Mouse (Mus musculus): ENCODE results near the gene Alg3. TPM values are rescaled to one million over a fixed set of nuclear protein-coding genes. Genes with fewer than 3 reads are reported as not detected.

Alg3 gene
- 5.3 TPM for polyA plus RNA-seq (2014; fragmentation: Illumina TruSeq; extraction: RNeasy Lipid Tissue Mini Kit (QIAGEN cat#74804); ENCODE audit: low read depth, low replicate concordance)

GRCm38 (mm10) chr16:20611357-20612227, at the start of gene Alg3, which contains the start of the genes Eef1akmt4 and Gm49333:
TSS of gene Alg3 (minus strand) at chr16:20611735.
TSS of gene Eef1akmt4 (plus strand) at chr16:20611593.
TSS of gene Gm49333 (plus strand) at chr16:20611610.

GRCm38 (mm10) chr16:20651076-20651946, 39.8 kb upstream of the Alg3 start, which contains the start of gene Psmd2:
TSS of gene Psmd2 (plus strand) at chr16:20651652.

GRCm38 (mm10) chr16:20629731-20630634, 18.4 kb upstream of the Alg3 start, which contains the start of gene Ece2:
TSS of gene Ece2 (plus strand) at chr16:20629828.

GRCm38 (mm10) chr16:20621191-20621990, 9.9 kb upstream of the Alg3 start, which contains the start of gene Camk2n2:
TSS of gene Camk2n2 (minus strand) at chr16:20621287.

GRCm38 (mm10) chr16:20589366-20589938, 22.1 kb downstream of the Alg3 start, which contains the start of gene Vwa5b2:
TSS of gene Vwa5b2 (plus strand) at chr16:20589471.

Other genes with a start within 250 kb of the Alg3 start
- gene Abcc5, start 185.3 kb downstream of the Alg3 start, polyA plus RNA-seq (2014; fragmentation: Illumina TruSeq; extraction: RNeasy Lipid Tissue Mini Kit (QIAGEN cat#74804); ENCODE audit: low read depth, low replicate concordance) = 17.0 TPM
- gene Eif2b5, start 112.9 kb downstream of the Alg3 start, polyA plus RNA-seq (2014; fragmentation: Illumina TruSeq; extraction: RNeasy Lipid Tissue Mini Kit (QIAGEN cat#74804); ENCODE audit: low read depth, low replicate concordance) = 21.4 TPM
- 4.9 TPM for gene Dvl3, start 94.8 kb downstream of the Alg3 start, polyA plus RNA-seq (2014; fragmentation: Illumina TruSeq; extraction: RNeasy Lipid Tissue Mini Kit (QIAGEN cat#74804); ENCODE audit: low read depth, low replicate concordance)
- gene Ap2m1, start 76.3 kb downstream of the Alg3 start, polyA plus RNA-seq (2014; fragmentation: Illumina TruSeq; extraction: RNeasy Lipid Tissue Mini Kit (QIAGEN cat#74804); ENCODE audit: low read depth, low replicate concordance) = 44.8 TPM
- gene Abcf3, start 63.2 kb downstream of the Alg3 start, polyA plus RNA-seq (2014; fragmentation: Illumina TruSeq; extraction: RNeasy Lipid Tissue Mini Kit (QIAGEN cat#74804); ENCODE audit: low read depth, low replicate concordance) = 25.1 TPM
- gene Vwa5b2, start 22.3 kb downstream of the Alg3 start, polyA plus RNA-seq (2014; fragmentation: Illumina TruSeq; extraction: RNeasy Lipid Tissue Mini Kit (QIAGEN cat#74804); ENCODE audit: low read depth, low replicate concordance) = not detected
- gene Eef1akmt4, start 142 bp downstream of the Alg3 start, polyA plus RNA-seq (2014; fragmentation: Illumina TruSeq; extraction: RNeasy Lipid Tissue Mini Kit (QIAGEN cat#74804); ENCODE audit: low read depth, low replicate concordance) = 0.52 TPM
- gene Gm49333, start 125 bp downstream of the Alg3 start, polyA plus RNA-seq (2014; fragmentation: Illumina TruSeq; extraction: RNeasy Lipid Tissue Mini Kit (QIAGEN cat#74804); ENCODE audit: low read depth, low replicate concordance) = not detected
- 1.9 TPM for gene Camk2n2, start 9.6 kb upstream of the Alg3 start, polyA plus RNA-seq (2014; fragmentation: Illumina TruSeq; extraction: RNeasy Lipid Tissue Mini Kit (QIAGEN cat#74804); ENCODE audit: low read depth, low replicate concordance)
- gene Ece2, start 18.1 kb upstream of the Alg3 start, polyA plus RNA-seq (2014; fragmentation: Illumina TruSeq; extraction: RNeasy Lipid Tissue Mini Kit (QIAGEN cat#74804); ENCODE audit: low read depth, low replicate concordance) = 0.13 TPM
- 163 TPM for gene Psmd2, start 39.9 kb upstream of the Alg3 start, polyA plus RNA-seq (2014; fragmentation: Illumina TruSeq; extraction: RNeasy Lipid Tissue Mini Kit (QIAGEN cat#74804); ENCODE audit: low read depth, low replicate concordance)
- gene Eif4g1, start 56.6 kb upstream of the Alg3 start, polyA plus RNA-seq (2014; fragmentation: Illumina TruSeq; extraction: RNeasy Lipid Tissue Mini Kit (QIAGEN cat#74804); ENCODE audit: low read depth, low replicate concordance) = 123 TPM
- 0.41 TPM for gene Fam131a, start 81.5 kb upstream of the Alg3 start, polyA plus RNA-seq (2014; fragmentation: Illumina TruSeq; extraction: RNeasy Lipid Tissue Mini Kit (QIAGEN cat#74804); ENCODE audit: low read depth, low replicate concordance)
- 9.8 TPM for gene Polr2h, start 105.9 kb upstream of the Alg3 start, polyA plus RNA-seq (2014; fragmentation: Illumina TruSeq; extraction: RNeasy Lipid Tissue Mini Kit (QIAGEN cat#74804); ENCODE audit: low read depth, low replicate concordance)
- 1.4 TPM for gene Clcn2, start 106.0 kb upstream of the Alg3 start, polyA plus RNA-seq (2014; fragmentation: Illumina TruSeq; extraction: RNeasy Lipid Tissue Mini Kit (QIAGEN cat#74804); ENCODE audit: low read depth, low replicate concordance)
- gene Chrd, start 121.4 kb upstream of the Alg3 start, polyA plus RNA-seq (2014; fragmentation: Illumina TruSeq; extraction: RNeasy Lipid Tissue Mini Kit (QIAGEN cat#74804); ENCODE audit: low read depth, low replicate concordance) = 0.21 TPM
- not detected for gene Thpo, start 122.8 kb upstream of the Alg3 start, polyA plus RNA-seq (2014; fragmentation: Illumina TruSeq; extraction: RNeasy Lipid Tissue Mini Kit (QIAGEN cat#74804); ENCODE audit: low read depth, low replicate concordance)

Measured in testis, adult 10 weeks (tissue).